Mouse (Mus musculus): ENCODE measurements around the gene Cxcr2. TPM values are rescaled to one million over a fixed set of nuclear protein-coding genes. Genes with fewer than 3 reads are reported as not detected.

Gene Cxcr2
- polyA plus RNA-seq, 1 experiment from 2014 or later = 0.07 TPM

GRCm38 (mm10) chr1:74132011-74132410, 21.8 kb upstream of the Cxcr2 start:
- no peaks in the 10 kb centered on the region for H3K4me1 ChIP-seq (ENCODE audit: control insufficient read depth, insufficient read depth, low read length)
- H3K9ac ChIP-seq (replicated peaks; ENCODE audit: low read depth, low read length) = no peak overlapping the region
- H3K4me2 ChIP-seq (ENCODE audit: low read depth, low read length) = no peak overlapping the region
- H3K27ac ChIP-seq (ENCODE audit: low read depth, low read length) = no peak overlapping the region
- ATAC-seq (ENCODE audit: low read depth) = no peak
- H3K4me3 ChIP-seq (ENCODE audit: low read depth, low read length) = no peak overlapping the region
- H3K27me3 ChIP-seq (ENCODE audit: control insufficient read depth, insufficient read depth, low read length) = no peaks in the 10 kb centered on the region
- WGBS = 70% methylated on average over 3 of the region's 3 CpGs
- no peaks in the 10 kb centered on the region for H3K36me3 ChIP-seq (ENCODE audit: control insufficient read depth, insufficient read depth, low read length)
- H3K9me3 ChIP-seq (ENCODE audit: control insufficient read depth, low read length) = no peaks in the 10 kb centered on the region

DNA sequence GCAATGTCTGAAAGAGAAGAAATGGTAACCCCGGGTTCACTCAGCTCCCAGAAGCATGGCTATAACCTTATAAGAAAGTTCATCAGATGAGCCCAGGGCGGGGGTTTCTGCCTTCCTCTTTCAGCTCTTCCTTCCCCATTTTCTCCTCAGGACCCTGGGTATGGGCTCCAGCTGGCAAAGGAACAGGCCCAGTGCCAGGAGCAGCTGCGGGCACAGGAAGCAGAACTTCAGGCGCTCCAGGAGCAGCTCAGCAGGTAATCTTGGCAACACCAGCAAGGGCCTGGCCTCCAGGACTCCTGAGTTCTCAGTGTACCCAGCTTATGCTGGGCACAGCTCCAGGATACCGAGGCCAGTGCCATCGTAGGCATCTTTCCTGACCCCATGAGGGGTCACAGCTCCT, 19.8 kb upstream of the Cxcr2 start:
- Histone ChIP-seq H3K4me3 (ENCODE audit: low read depth, low read length) (no peak overlapping the region), H3K4me1 (ENCODE audit: control insufficient read depth, insufficient read depth, low read length) (no peaks in the 10 kb centered on the region), H3K36me3 (ENCODE audit: control insufficient read depth, insufficient read depth, low read length) (no peaks in the 10 kb centered on the region), H3K27me3 (ENCODE audit: control insufficient read depth, insufficient read depth, low read length) (no peaks in the 10 kb centered on the region), H3K9ac (replicated peaks; ENCODE audit: low read depth, low read length) (no peak overlapping the region), H3K4me2 (ENCODE audit: low read depth, low read length) (no peak overlapping the region), H3K9me3 (ENCODE audit: control insufficient read depth, low read length) (no peaks in the 10 kb centered on the region), H3K27ac (ENCODE audit: low read depth, low read length) (no peak overlapping the region)
- WGBS = 77% methylated on average over 6 of the region's 6 CpGs
- ATAC-seq (ENCODE audit: low read depth) = no peak

- H3K4me3 ChIP-seq (ENCODE audit: low read depth, low read length) = no peak overlapping the region
- H3K9ac ChIP-seq (replicated peaks; ENCODE audit: low read depth, low read length) = no peak overlapping the region
- H3K27me3 ChIP-seq (ENCODE audit: control insufficient read depth, insufficient read depth, low read length) = no peaks in the 10 kb centered on the region
- H3K36me3 ChIP-seq (ENCODE audit: control insufficient read depth, insufficient read depth, low read length) = no peaks in the 10 kb centered on the region
- no peak for ATAC-seq (ENCODE audit: low read depth)
- no peak overlapping the region for H3K27ac ChIP-seq (ENCODE audit: low read depth, low read length)
- H3K4me1 ChIP-seq (ENCODE audit: control insufficient read depth, insufficient read depth, low read length) = no peaks in the 10 kb centered on the region
- no peak overlapping the region for H3K4me2 ChIP-seq (ENCODE audit: low read depth, low read length)
- H3K9me3 ChIP-seq (ENCODE audit: control insufficient read depth, low read length) = no peaks in the 10 kb centered on the region
- WGBS = 88% methylated on average over 6 of the region's 6 CpGs
Observed at GRCm38 (mm10) chr1:74135326-74135950, 18.4 kb upstream of the Cxcr2 start.

DNA sequence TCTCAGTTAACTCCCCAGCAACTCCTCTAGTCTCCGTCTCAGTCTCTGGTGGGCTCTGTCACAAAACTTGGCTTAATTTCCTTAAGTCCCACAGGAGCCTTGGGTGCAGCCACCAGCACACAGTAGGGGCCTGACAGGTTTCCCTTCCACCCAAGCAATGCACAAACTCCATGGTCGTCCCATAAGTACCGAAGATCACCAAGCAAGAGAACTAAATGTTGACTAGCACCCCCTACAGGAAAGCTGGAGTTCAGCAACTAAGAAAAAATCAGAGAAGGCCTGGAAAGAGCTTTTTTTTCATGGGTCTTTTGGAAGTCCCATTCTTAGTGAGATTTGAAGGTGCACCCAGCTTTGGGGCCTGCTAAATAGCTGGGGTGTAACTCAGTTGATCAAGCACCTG, 14.4 kb upstream of the Cxcr2 start:
- no peaks in the 10 kb centered on the region for H3K27me3 ChIP-seq (ENCODE audit: control insufficient read depth, insufficient read depth, low read length)
- no peak for ATAC-seq (ENCODE audit: low read depth)
- WGBS = 56% methylated on average over 3 of the region's 3 CpGs
- no peak overlapping the region for H3K27ac ChIP-seq (ENCODE audit: low read depth, low read length)
- H3K36me3 ChIP-seq (ENCODE audit: control insufficient read depth, insufficient read depth, low read length) = no peaks in the 10 kb centered on the region
- H3K9ac ChIP-seq (replicated peaks; ENCODE audit: low read depth, low read length) = no peak overlapping the region
- H3K4me1 ChIP-seq (ENCODE audit: control insufficient read depth, insufficient read depth, low read length) = no peaks in the 10 kb centered on the region
- no peak overlapping the region for H3K4me2 ChIP-seq (ENCODE audit: low read depth, low read length)
- H3K4me3 ChIP-seq (ENCODE audit: low read depth, low read length) = no peak overlapping the region
- H3K9me3 ChIP-seq (ENCODE audit: control insufficient read depth, low read length) = no peaks in the 10 kb centered on the region

GRCm38 (mm10) chr1:74141781-74142180, 12.0 kb upstream of the Cxcr2 start:
- no peak overlapping the region for H3K9ac ChIP-seq (replicated peaks; ENCODE audit: low read depth, low read length)
- 79% methylated on average over 8 of the region's 8 CpGs for WGBS

DNA sequence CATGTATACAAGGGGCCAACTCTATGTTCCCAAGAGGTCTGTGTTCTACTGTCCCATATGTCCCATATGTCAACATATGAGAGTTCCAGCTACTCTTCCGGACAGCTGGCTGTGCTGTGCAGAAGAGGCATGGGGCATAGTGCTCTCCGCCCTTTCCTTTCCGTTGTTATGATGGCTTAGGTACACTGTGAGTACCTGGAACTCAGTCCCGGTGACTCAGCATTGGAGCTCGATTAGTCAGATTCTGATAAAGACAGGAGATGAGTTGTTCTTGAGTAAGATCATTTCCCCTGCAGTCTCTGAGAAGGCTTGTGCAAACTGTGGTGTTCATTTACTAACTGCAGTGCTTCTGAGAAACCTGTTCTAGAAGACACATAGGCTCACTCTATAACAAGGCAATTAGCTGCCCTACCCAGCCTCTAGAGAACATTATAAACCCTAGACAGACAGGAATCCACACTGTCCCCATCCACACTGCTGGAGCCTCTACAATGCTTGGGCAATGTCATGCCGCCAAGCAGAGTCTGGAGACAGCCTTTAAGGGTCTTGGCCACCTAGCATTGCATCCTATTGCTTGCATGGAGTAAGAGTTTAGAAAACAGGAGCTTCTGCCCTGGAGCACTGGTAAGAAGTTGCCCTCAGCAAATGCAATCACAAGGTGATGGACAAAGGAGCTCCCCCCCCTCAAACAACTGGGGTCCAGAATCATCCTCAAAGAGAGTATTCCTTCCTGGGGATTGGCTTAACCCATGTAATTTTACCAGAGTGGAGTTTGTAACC, 4.5 kb upstream of the Cxcr2 start:
- no peak for ATAC-seq (ENCODE audit: low read depth)
- 94% methylated on average over 6 of the region's 6 CpGs for WGBS
- no peak overlapping the region for H3K27ac ChIP-seq (ENCODE audit: low read depth, low read length)

More at GRCm38 (mm10) chr1:74141781-74142180, 12.0 kb upstream of the Cxcr2 start:
- H3K27ac ChIP-seq (ENCODE audit: low read depth, low read length) = no peak overlapping the region
- no peak for ATAC-seq (ENCODE audit: low read depth)
- no peaks in the 10 kb centered on the region for H3K9me3 ChIP-seq (ENCODE audit: control insufficient read depth, low read length)
- no peak overlapping the region for H3K4me3 ChIP-seq (ENCODE audit: low read depth, low read length)
- H3K4me1 ChIP-seq (ENCODE audit: control insufficient read depth, insufficient read depth, low read length) = no peaks in the 10 kb centered on the region
- no peak overlapping the region for H3K4me2 ChIP-seq (ENCODE audit: low read depth, low read length)
- no peaks in the 10 kb centered on the region for H3K27me3 ChIP-seq (ENCODE audit: control insufficient read depth, insufficient read depth, low read length)
- H3K36me3 ChIP-seq (ENCODE audit: control insufficient read depth, insufficient read depth, low read length) = no peaks in the 10 kb centered on the region

GRCm38 (mm10) chr1:74150101-74150500, 3.7 kb upstream of the Cxcr2 start:
- H3K27me3 ChIP-seq (ENCODE audit: control insufficient read depth, insufficient read depth, low read length) = no peaks in the 10 kb centered on the region
- no peak overlapping the region for H3K4me2 ChIP-seq (ENCODE audit: low read depth, low read length)
- no peak for ATAC-seq (ENCODE audit: low read depth)
- H3K9me3 ChIP-seq (ENCODE audit: control insufficient read depth, low read length) = no peaks in the 10 kb centered on the region
- no peak overlapping the region for H3K27ac ChIP-seq (ENCODE audit: low read depth, low read length)
- no peaks in the 10 kb centered on the region for H3K4me1 ChIP-seq (ENCODE audit: control insufficient read depth, insufficient read depth, low read length)
- WGBS = 85% methylated on average over 3 of the region's 3 CpGs
- no peak overlapping the region for H3K9ac ChIP-seq (replicated peaks; ENCODE audit: low read depth, low read length)
- H3K36me3 ChIP-seq (ENCODE audit: control insufficient read depth, insufficient read depth, low read length) = no peaks in the 10 kb centered on the region
- no peak overlapping the region for H3K4me3 ChIP-seq (ENCODE audit: low read depth, low read length)

More for the DNA sequence above, 4.5 kb upstream of the Cxcr2 start:
- no peak overlapping the region for H3K4me2 ChIP-seq (ENCODE audit: low read depth, low read length)
- H3K9me3 ChIP-seq (ENCODE audit: control insufficient read depth, low read length) = no peaks in the 10 kb centered on the region
- no peak overlapping the region for H3K4me3 ChIP-seq (ENCODE audit: low read depth, low read length)
- no peaks in the 10 kb centered on the region for H3K27me3 ChIP-seq (ENCODE audit: control insufficient read depth, insufficient read depth, low read length)
- no peaks in the 10 kb centered on the region for H3K36me3 ChIP-seq (ENCODE audit: control insufficient read depth, insufficient read depth, low read length)
- no peaks in the 10 kb centered on the region for H3K4me1 ChIP-seq (ENCODE audit: control insufficient read depth, insufficient read depth, low read length)
- no peak overlapping the region for H3K9ac ChIP-seq (replicated peaks; ENCODE audit: low read depth, low read length)

- no peaks in the 10 kb centered on the region for H3K9me3 ChIP-seq (ENCODE audit: control insufficient read depth, low read length)
- no peaks in the 10 kb centered on the region for H3K36me3 ChIP-seq (ENCODE audit: control insufficient read depth, insufficient read depth, low read length)
- ATAC-seq (ENCODE audit: low read depth) = no peak
- WGBS = 83% methylated on average over 3 of the region's 3 CpGs
- no peaks in the 10 kb centered on the region for H3K4me1 ChIP-seq (ENCODE audit: control insufficient read depth, insufficient read depth, low read length)
- H3K27ac ChIP-seq (ENCODE audit: low read depth, low read length) = no peak overlapping the region
- no peaks in the 10 kb centered on the region for H3K27me3 ChIP-seq (ENCODE audit: control insufficient read depth, insufficient read depth, low read length)
- no peak overlapping the region for H3K4me3 ChIP-seq (ENCODE audit: low read depth, low read length)
- no peak overlapping the region for H3K4me2 ChIP-seq (ENCODE audit: low read depth, low read length)
- H3K9ac ChIP-seq (replicated peaks; ENCODE audit: low read depth, low read length) = no peak overlapping the region
Observed at GRCm38 (mm10) chr1:74151091-74151490, 2.7 kb upstream of the Cxcr2 start.

DNA sequence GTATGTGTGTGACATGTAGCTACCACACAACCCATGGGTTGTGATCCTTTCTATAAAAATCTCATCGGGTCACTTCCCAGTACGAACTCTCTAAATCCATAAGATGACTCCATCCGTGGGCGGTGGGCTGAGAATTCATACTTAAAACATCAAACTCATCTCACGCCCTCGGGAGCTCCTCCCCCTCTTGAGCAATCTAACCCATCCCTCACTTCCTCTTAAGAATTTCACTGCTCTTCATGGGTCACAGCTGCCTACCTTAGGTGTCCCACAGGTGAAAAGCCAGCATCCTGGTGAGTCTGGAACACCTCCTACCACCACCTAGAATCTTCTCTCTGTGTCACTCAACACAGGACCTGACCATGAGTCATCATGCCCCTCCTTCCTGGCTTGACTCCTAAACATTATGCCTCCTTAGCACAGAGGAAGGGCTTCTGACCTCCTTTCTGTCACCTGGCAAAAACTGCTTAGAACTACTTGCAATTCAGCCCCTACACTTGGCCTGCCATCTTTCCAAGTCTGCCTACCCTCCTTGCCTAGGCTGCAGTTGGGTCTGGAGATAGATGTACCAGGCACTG, 1.7 kb downstream of the Cxcr2 start:
- Histone ChIP-seq H3K36me3 (ENCODE audit: control insufficient read depth, insufficient read depth, low read length) (no peaks in the 10 kb centered on the region), H3K27ac (ENCODE audit: low read depth, low read length) (no peak overlapping the region), H3K4me1 (ENCODE audit: control insufficient read depth, insufficient read depth, low read length) (no peaks in the 10 kb centered on the region), H3K9me3 (ENCODE audit: control insufficient read depth, low read length) (no peaks in the 10 kb centered on the region), H3K27me3 (ENCODE audit: control insufficient read depth, insufficient read depth, low read length) (no peaks in the 10 kb centered on the region), H3K9ac (replicated peaks; ENCODE audit: low read depth, low read length) (no peak overlapping the region), H3K4me3 (ENCODE audit: low read depth, low read length) (no peak overlapping the region), H3K4me2 (ENCODE audit: low read depth, low read length) (no peak overlapping the region)
- no peak for ATAC-seq (ENCODE audit: low read depth)
- WGBS = 89% methylated on average over 6 of the region's 6 CpGs

All from neural tube, embryonic 14.5 days (tissue).